In genomic region chrX:13280409-13281328, GRCm38 (mm10) we compare ENCODE assay signal across 8 mouse cellular contexts. TPM values are rescaled to one million over a fixed set of nuclear protein-coding genes. Genes with fewer than 3 reads are reported as not detected.
A peak's percentile ranks its signal among the peaks of the same experiment; 100 is the strongest.
DNase-seq lines count a peak whose midpoint lies in the region; ATAC-seq lines count a peak whose summit lies in the region.

Gene Ddx3x, plus strand, starts transcription at chrX:13280970.

- peak; percentile 95 for DNase-seq in adipocyte (ENCODE audit: low spot score)
- peak; percentile 94 for DNase-seq in embryo, embryonic 10 days (ENCODE audit: low spot score)
- peak; percentile 94 for DNase-seq in gastrocnemius, postnatal 14 days
- DNase-seq in left cerebral cortex, postnatal 10 days (ENCODE audit: extremely low spot score in 1 of 2, low spot score in 2 of 2) = peak; percentile 93
- DNase-seq in right cerebral cortex, postnatal 25 days = peak; percentile 85
- peak; percentile 84 to 95 for DNase-seq in urinary bladder, postnatal 4 days (ENCODE audit: low spot score in 2 of 2)

- ATAC-seq in inflammation-experienced regulatory T-cells, adult 6 months = peak; percentile 83
- ATAC-seq in megakaryocyte-erythroid progenitor cell, adult 5-6 weeks (replicated peaks; ENCODE audit: low FRiP score, low TSS enrichment, poor library complexity, severe bottlenecking) = peak; percentile 93

- intact Hi-C loops in gastrocnemius, postnatal 14 days (cut with DNase I; ENCODE audit: low total_unique reads) = no loop called here
- intact Hi-C loops in left cerebral cortex, postnatal 10 days (cut with DNase I) = loop anchor here (2.0 to 5.0 kb wide), 3 partner anchors 38 to 377 kb away; no protein-coding TSS in a partner anchor

RNA-seq across cellular contexts. Expression of gene Ddx3x, which starts in this region (rescaled TPM):
- 100 to 1,000 TPM in 1 of 2 experiments, 10 to 100 TPM in 1; 84.9 to 119 TPM for total RNA-seq in gastrocnemius, postnatal 14 days (2021)
- polyA plus RNA-seq in inflammation-experienced regulatory T-cells, adult 6 months (2017; shearing (Covaris generic)) = 10 to 100 TPM; 34.9 to 48.8 (median 37.7) TPM
- total RNA-seq in left cerebral cortex, postnatal 10 days (2021) = 100 to 1,000 TPM; 161 to 203 TPM
- 217 and 234 TPM in 2 replicates for total RNA-seq in megakaryocyte-erythroid progenitor cell, adult 5-6 weeks (2014; fragmentation: Nextera tagmentation)
- total RNA-seq in megakaryocyte-erythroid progenitor cell, adult 5-6 weeks (2017) = 759 and 878 TPM in 2 replicates

Comparison
In these comparisons a context has a peak if more than half of its experiments do, and no peak if none do; other contexts are left out.
1. Peak in every context shown above with its lines: DNase-seq and ATAC-seq.